ENCODE assay signal across 8 mouse cellular contexts in genomic region chr11:97448611-97449394, GRCm38 (mm10). TPM values are rescaled to one million over a fixed set of nuclear protein-coding genes. Genes with fewer than 3 reads are reported as not detected.
DNase-seq lines count a peak whose midpoint lies in the region; ATAC-seq and TF ChIP-seq lines count a peak whose summit lies in the region.

No protein-coding gene starts in this region.

- H3K4me2 ChIP-seq in embryonic facial prominence, embryonic 12.5 days (replicated peaks), result no peak overlapping the region
- H3K4me2 ChIP-seq in intestine, embryonic 16.5 days (ENCODE audit: low read depth, low read length), result no peak overlapping the region
- no peak overlapping the region for H3K4me2 ChIP-seq in forebrain, embryonic 13.5 days

- intact Hi-C loops in left cerebral cortex, adult 2 months (cut with DNase I), result no loop called here
- intact Hi-C loops in left cerebral cortex, postnatal 36 days (cut with DNase I), result no loop called here

- DNase-seq in left cerebral cortex, adult 2 months (ENCODE audit: extremely low spot score in 1 of 2, low spot score in 2 of 2), result no peak
- DNase-seq in left cerebral cortex, postnatal 36 days (ENCODE audit: low spot score in 2 of 2), result no peak
- DNase-seq in monocyte, adult 2 months (ENCODE audit: low read depth in 1 of 2, low spot score in 2 of 2), result peak; percentile 55 to 56
- no peak for DNase-seq in right cerebral cortex, postnatal 36 days (ENCODE audit: low spot score in 2 of 2)
- DNase-seq in left cerebral cortex, adult 18-20 months (ENCODE audit: low spot score in 2 of 2), result no peak

- no peak overlapping the region for H3K4me3 ChIP-seq in left cerebral cortex, adult 2 months
- no peak overlapping the region for H3K4me3 ChIP-seq in embryonic facial prominence, embryonic 12.5 days
- H3K4me3 ChIP-seq in intestine, embryonic 16.5 days (ENCODE audit: low read length), result no peak overlapping the region
- H3K4me3 ChIP-seq in forebrain, embryonic 13.5 days, result no peak overlapping the region

- peak overlapping the region; percentile 97 for H3K27ac ChIP-seq in left cerebral cortex, adult 2 months
- peak overlapping the region; percentile 81 for H3K27ac ChIP-seq in embryonic facial prominence, embryonic 12.5 days
- H3K27ac ChIP-seq in intestine, embryonic 16.5 days (ENCODE audit: low read length), result peak overlapping the region; percentile 77
- no peak overlapping the region for H3K27ac ChIP-seq in forebrain, embryonic 13.5 days

- H3K9ac ChIP-seq in embryonic facial prominence, embryonic 12.5 days, result no peak overlapping the region
- H3K9ac ChIP-seq in intestine, embryonic 16.5 days (ENCODE audit: low read depth, low read length), result no peak overlapping the region
- no peak overlapping the region for H3K9ac ChIP-seq in forebrain, embryonic 13.5 days

- H3K27me3 ChIP-seq in embryonic facial prominence, embryonic 12.5 days, result no peaks in the 10 kb centered on the region
- H3K27me3 ChIP-seq in intestine, embryonic 16.5 days (replicated peaks; ENCODE audit: control insufficient read depth, insufficient read depth, low read length), result no peaks in the 10 kb centered on the region
- 0 out of 2 replicates have a peak, but pooled peaks cover 4% of the 10 kb centered on the region for H3K27me3 ChIP-seq in forebrain, embryonic 13.5 days

- H3K4me1 ChIP-seq in embryonic facial prominence, embryonic 12.5 days, result peaks cover 34% of the 10 kb centered on the region
- peaks cover 23% of the 10 kb centered on the region for H3K4me1 ChIP-seq in intestine, embryonic 16.5 days (ENCODE audit: control insufficient read depth, insufficient read depth, low read length)
- H3K4me1 ChIP-seq in forebrain, embryonic 13.5 days, result peaks cover 39% of the 10 kb centered on the region

- H3K36me3 ChIP-seq in embryonic facial prominence, embryonic 12.5 days, result peaks cover 76% of the 10 kb centered on the region
- H3K36me3 ChIP-seq in intestine, embryonic 16.5 days (ENCODE audit: control insufficient read depth, insufficient read depth, low read length), result peaks cover 7% of the 10 kb centered on the region
- H3K36me3 ChIP-seq in forebrain, embryonic 13.5 days (ENCODE audit: poor library complexity, severe bottlenecking), result 0 out of 2 replicates have a peak, but pooled peaks cover 13% of the 10 kb centered on the region

- no peak for TF ChIP-seq CTCF in left cerebral cortex, adult 2 months (IDR thresholded peaks at IDR 0.05)

- no peaks in the 10 kb centered on the region for H3K9me3 ChIP-seq in embryonic facial prominence, embryonic 12.5 days
- no peaks in the 10 kb centered on the region for H3K9me3 ChIP-seq in intestine, embryonic 16.5 days (ENCODE audit: control insufficient read depth, low read length)
- no peaks in the 10 kb centered on the region for H3K9me3 ChIP-seq in forebrain, embryonic 13.5 days (replicated peaks)

- 89% methylated on average over 11 of the region's 11 CpGs for WGBS in embryonic facial prominence, embryonic 12.5 days
- 86% methylated on average over 11 of the region's 11 CpGs for WGBS in intestine, embryonic 16.5 days
- WGBS in forebrain, embryonic 13.5 days, result 92% methylated on average over 11 of the region's 11 CpGs

- ATAC-seq in embryonic facial prominence, embryonic 12.5 days (ENCODE audit: insufficient number of reproducible peaks, insufficient read depth, low FRiP score, low TSS enrichment), result no peak
- ATAC-seq in intestine, embryonic 16.5 days, result no peak
- ATAC-seq in forebrain, embryonic 13.5 days, result no peak

RNA-seq across cellular contexts. Expression of gene Arhgap23, which starts 33.5 kb away (rescaled TPM):
- 10 to 100 TPM; 64.4 to 78.6 TPM for total RNA-seq in left cerebral cortex, adult 2 months (2021)
- 10 to 100 TPM; 68.0 to 74.4 TPM for total RNA-seq in left cerebral cortex, postnatal 36 days (2021)
- 8.5 and 10.1 TPM in 2 replicates for polyA plus RNA-seq in embryonic facial prominence, embryonic 12.5 days (2016; fragmentation: Nextera tagmentation; extraction: Ambion mirVana)
- polyA plus RNA-seq in intestine, embryonic 16.5 days (2015; fragmentation: Nextera tagmentation; extraction: Ambion mirVana), result 2.7 and 3.0 TPM in 2 replicates
- 10 to 100 TPM; 66.5 to 75.0 TPM for total RNA-seq in left cerebral cortex, adult 18-20 months (2021)
- polyA plus RNA-seq in forebrain, embryonic 13.5 days (2015; fragmentation: Nextera tagmentation; extraction: Ambion mirVana), result 3.6 and 4.4 TPM in 2 replicates

RNA-seq across cellular contexts. Expression of gene 4933428G20Rik, which starts 51.3 kb away (rescaled TPM):
- not detected for total RNA-seq in left cerebral cortex, adult 2 months (2021)
- under 1 TPM; 0.22 to 0.48 TPM for total RNA-seq in left cerebral cortex, postnatal 36 days (2021)
- 1.1 and 1.4 TPM in 2 replicates for polyA plus RNA-seq in embryonic facial prominence, embryonic 12.5 days (2016; fragmentation: Nextera tagmentation; extraction: Ambion mirVana)
- polyA plus RNA-seq in intestine, embryonic 16.5 days (2015; fragmentation: Nextera tagmentation; extraction: Ambion mirVana), result 0.18 and 0.45 TPM in 2 replicates
- not detected for total RNA-seq in left cerebral cortex, adult 18-20 months (2021)
- polyA plus RNA-seq in forebrain, embryonic 13.5 days (2015; fragmentation: Nextera tagmentation; extraction: Ambion mirVana), result 0.46 and 1.0 TPM in 2 replicates

Comparison
In these comparisons a context has a peak if more than half of its experiments do, and no peak if none do; other contexts are left out.
1. DNase-seq: peak in monocyte, adult 2 months (2 of 2); none in left cerebral cortex, adult 2 months (0 of 2), left cerebral cortex, postnatal 36 days (0 of 2), right cerebral cortex, postnatal 36 days (0 of 2) and left cerebral cortex, adult 18-20 months (0 of 2).